Mouse (Mus musculus) CH12.LX (cell line): Measurements from ENCODE around the gene Spata20.

Experiments used
- CHD2 ChIP-seq: IDR thresholded peaks from 2 replicates; pipeline ENCODE4 v1.6.1; 2011; ENCODE audit warnings: low read length, improper control_type of control experiment
- CTCF ChIP-seq, 2 experiments: IDR thresholded peaks in 1 of 2; conservative IDR thresholded peaks in 1 of 2; 2 replicates each; pipeline ENCODE4 v1.5.1; 2011 to 2012; ENCODE audit warnings: low read depth in 2 of 2, low read length in 2 of 2, improper control_type of control experiment in 1 of 2, inconsistent platforms in 1 of 2, mild to moderate bottlenecking in 1 of 2, moderate library complexity in 1 of 2
- EP300 ChIP-seq: IDR thresholded peaks from 2 replicates; pipeline ENCODE4 v1.6.1; 2011; ENCODE audit warnings: low read length, improper control_type of control experiment
- JUND ChIP-seq: conservative IDR thresholded peaks from 2 replicates; pipeline ENCODE4 v1.6.1; 2011; ENCODE audit warnings: low read depth, low read length, improper control_type of control experiment
- MAFK ChIP-seq: IDR thresholded peaks from 2 replicates; pipeline ENCODE4 v1.6.1; 2011; ENCODE audit warnings: low read length, improper control_type of control experiment; ENCODE audit not compliant: insufficient replicate concordance
- NRF1 ChIP-seq: IDR thresholded peaks from 2 replicates; pipeline ENCODE4 v1.6.1; 2014; ENCODE audit warnings: low read depth, mild to moderate bottlenecking, inconsistent platforms, low read length, improper control_type of control experiment, moderate library complexity
- POLR2A ChIP-seq: IDR thresholded peaks from 2 replicates; pipeline ENCODE4 v1.6.1; 2011; ENCODE audit warnings: low read depth, mild to moderate bottlenecking, improper control_type of control experiment, low read length
- POLR2AphosphoS2 ChIP-seq: IDR thresholded peaks from 2 replicates; pipeline ENCODE4 v1.6.1; 2011; ENCODE audit warnings: low read depth, low read length, improper control_type of control experiment
- RCOR1 ChIP-seq: conservative IDR thresholded peaks from 2 replicates; pipeline ENCODE4 v1.6.1; 2012; ENCODE audit warnings: low read depth, mild to moderate bottlenecking, inconsistent platforms, low read length, improper control_type of control experiment
- SMC3 ChIP-seq: IDR thresholded peaks from 2 replicates; pipeline ENCODE4 v1.6.1; 2011; ENCODE audit warnings: low read depth, low read length, improper control_type of control experiment
- TBP ChIP-seq: conservative IDR thresholded peaks from 2 replicates; pipeline ENCODE4 v1.6.1; 2011; ENCODE audit warnings: low read depth, low read length, improper control_type of control experiment
- USF1 ChIP-seq: IDR thresholded peaks from 2 replicates; pipeline ENCODE4 v1.6.1; 2014; ENCODE audit warnings: low read depth, mild to moderate bottlenecking, inconsistent platforms, low read length, improper control_type of control experiment
- ZC3H11A ChIP-seq: IDR thresholded peaks from 2 replicates; pipeline ENCODE4 v1.6.1; 2012; ENCODE audit warnings: low read depth, mild to moderate bottlenecking, inconsistent platforms, low read length, improper control_type of control experiment
- ZNF384 ChIP-seq: IDR thresholded peaks from 2 replicates; pipeline ENCODE4 v1.6.1; 2012; ENCODE audit warnings: low read depth, low read length, improper control_type of control experiment, inconsistent platforms

GRCm38 (mm10) chr11:94475722-94476121 lies 10.3 kb downstream of the Spata20 start:
- TF ChIP-seq POLR2AphosphoS2 = no peak
- TF ChIP-seq CTCF (conservative IDR thresholded peaks at IDR 0.05 in 1 of 2, IDR thresholded peaks at IDR 0.05 in 1 of 2; ENCODE audit: low read depth in 2 of 2, low read length in 2 of 2) = no peak
- TF ChIP-seq ZNF384 = no peak
- no peak for TF ChIP-seq USF1
- TF ChIP-seq NRF1 = no peak
- TF ChIP-seq EP300 = no peak
- TF ChIP-seq SMC3 = no peak
- TF ChIP-seq POLR2A = no peak
- no peak for TF ChIP-seq CHD2
- no peak for TF ChIP-seq JUND
- no peak for TF ChIP-seq TBP
- no peak for TF ChIP-seq RCOR1
- no peak for TF ChIP-seq ZC3H11A
- no peak for TF ChIP-seq MAFK
